Mouse (Mus musculus): ENCODE data around the gene Bricd5. TPM values are rescaled to one million over a fixed set of nuclear protein-coding genes. Genes with fewer than 3 reads are reported as not detected.
A peak's percentile ranks its signal among the peaks of the same experiment; 100 is the strongest.

The Bricd5 gene
- polyA plus RNA-seq, 1 experiment from 2014 or later = not detected

DNA sequence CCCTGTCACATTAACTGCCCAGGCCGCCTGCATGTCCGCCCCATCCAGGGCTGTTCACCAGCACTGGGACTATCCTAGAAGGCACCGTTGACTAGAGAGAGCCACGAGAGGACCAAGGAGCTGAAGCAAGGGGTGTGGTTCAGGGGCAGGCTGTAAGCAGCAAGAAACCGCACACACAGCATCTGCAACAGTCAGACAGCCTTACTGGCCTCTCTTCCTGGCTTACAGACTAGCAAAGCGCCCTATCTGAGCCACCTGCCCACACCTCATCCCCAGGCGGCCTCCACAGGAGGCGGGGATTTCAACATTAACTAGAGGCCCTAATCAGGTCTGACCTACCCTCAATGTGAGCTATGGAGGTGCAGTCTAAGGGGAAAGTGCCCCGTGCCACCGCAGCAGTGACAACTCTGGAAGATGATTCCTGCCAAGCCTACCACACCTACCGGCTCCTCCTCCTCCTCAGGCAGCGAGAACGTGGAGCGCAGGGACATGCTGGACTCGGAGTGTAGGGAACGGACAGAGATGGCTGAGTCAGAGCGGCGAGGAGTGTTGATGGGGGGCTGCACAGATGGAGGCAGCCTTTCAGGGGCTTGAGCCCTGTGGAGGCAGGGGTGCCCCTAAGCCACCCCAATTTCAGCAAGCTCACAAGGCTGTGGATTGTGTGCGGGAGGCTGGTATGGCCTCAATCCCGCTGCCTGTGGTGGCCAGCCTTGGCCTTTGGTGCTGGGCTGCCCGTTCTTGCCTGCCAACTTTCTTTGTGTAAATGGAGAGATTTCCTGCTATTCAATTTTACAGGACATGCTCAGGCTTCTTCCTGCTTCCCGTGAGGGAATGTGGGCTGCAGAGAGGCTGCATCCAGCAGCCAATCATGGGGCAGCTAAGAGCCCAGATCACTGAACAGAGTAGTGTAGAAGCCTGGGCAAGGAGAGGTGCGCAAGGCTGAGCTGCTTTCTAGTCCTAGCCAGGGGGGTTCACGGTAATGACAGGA lies 40.9 kb downstream of the Bricd5 start:
- ATAC-seq (ENCODE audit: insufficient read depth, low FRiP score, low read depth) = 0 out of 2 replicates have a peak, but pooled peaks have one; percentile 5
- H3K27me3 ChIP-seq (replicated peaks) = no peaks in the 10 kb centered on the region
- H3K9me3 ChIP-seq = no peaks in the 10 kb centered on the region
- peaks cover 58% of the 10 kb centered on the region for H3K36me3 ChIP-seq
- no peak overlapping the region for H3K4me3 ChIP-seq (replicated peaks)
- no peak overlapping the region for H3K4me2 ChIP-seq
- 83% methylated on average over 24 of the region's 24 CpGs for WGBS
- H3K27ac ChIP-seq = peak overlapping the region; percentile 28; the same call in 1 of the 2 replicates
- H3K4me1 ChIP-seq = no peaks in the 10 kb centered on the region
- no peak overlapping the region for H3K9ac ChIP-seq

DNA sequence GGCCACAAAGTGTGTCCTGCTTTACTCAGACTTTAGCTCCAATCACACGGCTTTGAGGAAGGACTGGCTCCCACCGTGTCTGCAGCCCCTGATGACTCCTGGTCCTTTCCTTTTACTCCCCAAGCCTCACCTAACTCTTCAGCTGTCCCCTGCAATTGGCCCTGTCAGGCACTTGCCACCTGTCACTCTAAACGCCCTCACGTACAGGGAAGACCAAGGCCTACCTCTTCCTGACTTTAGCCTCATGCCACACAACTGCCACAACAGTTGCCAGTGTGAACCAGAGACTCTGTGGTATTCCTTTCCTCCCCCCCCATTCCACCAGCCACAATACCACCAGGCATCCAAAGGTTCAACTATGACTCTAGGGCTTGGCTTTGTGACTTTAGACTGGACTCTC lies 46.8 kb downstream of the Bricd5 start:
- no peaks in the 10 kb centered on the region; the same call in 1 of the 2 replicates for H3K4me1 ChIP-seq
- H3K9ac ChIP-seq = no peak overlapping the region
- H3K27me3 ChIP-seq (replicated peaks) = no peaks in the 10 kb centered on the region
- peaks cover 16% of the 10 kb centered on the region for H3K36me3 ChIP-seq
- no peak overlapping the region for H3K4me3 ChIP-seq (replicated peaks)
- H3K4me2 ChIP-seq = no peak overlapping the region
- no peak overlapping the region for H3K27ac ChIP-seq
- 80% methylated on average over 4 of the region's 4 CpGs for WGBS
- H3K9me3 ChIP-seq = no peaks in the 10 kb centered on the region
- ATAC-seq (ENCODE audit: insufficient read depth, low FRiP score, low read depth) = no peak

DNA sequence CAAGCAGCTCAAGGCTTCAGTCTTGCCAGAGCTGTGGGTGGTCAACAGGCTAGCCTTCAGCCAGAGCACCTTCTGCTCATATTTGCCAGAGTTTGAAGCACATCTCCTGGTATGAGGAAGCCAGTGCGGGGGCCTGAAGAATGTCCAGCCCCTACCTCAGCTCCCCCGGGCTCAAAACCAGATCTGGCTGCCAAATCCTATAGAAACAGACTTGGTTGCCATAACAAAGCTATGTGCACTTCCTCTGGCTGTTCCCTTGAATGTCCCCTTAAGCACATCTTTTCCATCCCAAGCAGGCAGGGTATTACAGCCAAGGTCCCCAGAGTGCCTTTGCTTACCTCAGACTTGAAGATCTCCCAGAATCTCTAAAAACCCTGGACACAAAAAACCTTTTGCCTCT lies 51.0 kb downstream of the Bricd5 start:
- Histone ChIP-seq H3K9ac (peak overlapping the region; percentile 16; the same call in 1 of the 2 replicates), H3K27ac (peak overlapping the region; percentile 57), H3K4me3 (replicated peaks) (no peak overlapping the region), H3K27me3 (replicated peaks) (no peaks in the 10 kb centered on the region), H3K9me3 (no peaks in the 10 kb centered on the region), H3K4me1 (peaks cover 19% of the 10 kb centered on the region), H3K36me3 (0 out of 2 replicates have a peak, but pooled peaks cover 4% of the 10 kb centered on the region), H3K4me2 (no peak overlapping the region)
- ATAC-seq (ENCODE audit: insufficient read depth, low FRiP score, low read depth) = no peak
- WGBS = 59% methylated on average over 2 of the region's 2 CpGs

Other genes with a start within 250 kb of the Bricd5 start
- 54.2 and 55.0 TPM in 2 replicates for gene Ccnf, start 222.4 kb upstream of the Bricd5 start, polyA plus RNA-seq (2015; fragmentation: Nextera tagmentation; extraction: Ambion mirVana)
- 0.09 and 0.23 TPM in 2 replicates for gene Abca17, start 122.8 kb upstream of the Bricd5 start, polyA plus RNA-seq (2015; fragmentation: Nextera tagmentation; extraction: Ambion mirVana)
- gene Abca3, start 121.9 kb upstream of the Bricd5 start, polyA plus RNA-seq (2015; fragmentation: Nextera tagmentation; extraction: Ambion mirVana) = 11.9 TPM in 2 replicates
- gene Rnps1, start 59.3 kb upstream of the Bricd5 start, polyA plus RNA-seq (2015; fragmentation: Nextera tagmentation; extraction: Ambion mirVana) = 230 and 250 TPM in 2 replicates
- gene Eci1, start 47.2 kb upstream of the Bricd5 start, polyA plus RNA-seq (2015; fragmentation: Nextera tagmentation; extraction: Ambion mirVana) = 137 and 157 TPM in 2 replicates
- gene Dnase1l2, start 30.8 kb upstream of the Bricd5 start, polyA plus RNA-seq (2015; fragmentation: Nextera tagmentation; extraction: Ambion mirVana) = 2.7 and 4.6 TPM in 2 replicates
- gene E4f1, start 3.6 kb upstream of the Bricd5 start, polyA plus RNA-seq (2015; fragmentation: Nextera tagmentation; extraction: Ambion mirVana) = 30.8 and 33.7 TPM in 2 replicates
- gene Pgp, start 3.5 kb upstream of the Bricd5 start, polyA plus RNA-seq (2015; fragmentation: Nextera tagmentation; extraction: Ambion mirVana) = 64.6 and 65.3 TPM in 2 replicates
- gene Mlst8, start 5.2 kb downstream of the Bricd5 start, polyA plus RNA-seq (2015; fragmentation: Nextera tagmentation; extraction: Ambion mirVana) = 25.0 and 30.5 TPM in 2 replicates
- 2.6 and 3.0 TPM in 2 replicates for gene Caskin1, start 14.7 kb downstream of the Bricd5 start, polyA plus RNA-seq (2015; fragmentation: Nextera tagmentation; extraction: Ambion mirVana)
- gene Traf7, start 54.1 kb downstream of the Bricd5 start, polyA plus RNA-seq (2015; fragmentation: Nextera tagmentation; extraction: Ambion mirVana) = 82.7 and 84.2 TPM in 2 replicates
- gene Rab26, start 60.3 kb downstream of the Bricd5 start, polyA plus RNA-seq (2015; fragmentation: Nextera tagmentation; extraction: Ambion mirVana) = 8.3 and 11.6 TPM in 2 replicates
- gene Pkd1, start 76.0 kb downstream of the Bricd5 start, polyA plus RNA-seq (2015; fragmentation: Nextera tagmentation; extraction: Ambion mirVana) = 27.3 and 29.0 TPM in 2 replicates
- 45.4 TPM in 2 replicates for gene Tsc2, start 158.7 kb downstream of the Bricd5 start, polyA plus RNA-seq (2015; fragmentation: Nextera tagmentation; extraction: Ambion mirVana)
- gene Nthl1, start 158.8 kb downstream of the Bricd5 start, polyA plus RNA-seq (2015; fragmentation: Nextera tagmentation; extraction: Ambion mirVana) = 18.7 and 20.3 TPM in 2 replicates
- 51.0 and 53.7 TPM in 2 replicates for gene Slc9a3r2, start 176.4 kb downstream of the Bricd5 start, polyA plus RNA-seq (2015; fragmentation: Nextera tagmentation; extraction: Ambion mirVana)
- 0.30 and 0.46 TPM in 2 replicates for gene Npw, start 184.6 kb downstream of the Bricd5 start, polyA plus RNA-seq (2015; fragmentation: Nextera tagmentation; extraction: Ambion mirVana)
- gene Zfp598, start 195.8 kb downstream of the Bricd5 start, polyA plus RNA-seq (2015; fragmentation: Nextera tagmentation; extraction: Ambion mirVana) = 19.3 and 22.1 TPM in 2 replicates
- gene Syngr3, start 216.1 kb downstream of the Bricd5 start, polyA plus RNA-seq (2015; fragmentation: Nextera tagmentation; extraction: Ambion mirVana) = 6.3 and 6.9 TPM in 2 replicates
- gene Gfer, start 222.3 kb downstream of the Bricd5 start, polyA plus RNA-seq (2015; fragmentation: Nextera tagmentation; extraction: Ambion mirVana) = 40.9 and 44.1 TPM in 2 replicates
- gene Noxo1, start 222.3 kb downstream of the Bricd5 start, polyA plus RNA-seq (2015; fragmentation: Nextera tagmentation; extraction: Ambion mirVana) = 3.2 and 3.5 TPM in 2 replicates
- 64.4 and 68.0 TPM in 2 replicates for gene Tbl3, start 233.8 kb downstream of the Bricd5 start, polyA plus RNA-seq (2015; fragmentation: Nextera tagmentation; extraction: Ambion mirVana)
- 0.19 TPM in 1 of 2 replicates, not detected in the other for gene Rnf151, start 244.2 kb downstream of the Bricd5 start, polyA plus RNA-seq (2015; fragmentation: Nextera tagmentation; extraction: Ambion mirVana)
- 1,497 and 1,515 TPM in 2 replicates for gene Rps2, start 244.2 kb downstream of the Bricd5 start, polyA plus RNA-seq (2015; fragmentation: Nextera tagmentation; extraction: Ambion mirVana)